Mouse (Mus musculus) thymus, postnatal 4 days (tissue): ENCODE measurements around the gene Pfdn4.
A peak's percentile ranks its signal among the peaks of the same experiment; 100 is the strongest.
"Not testable (repeated sequence)": the region's sequence is repeated elsewhere in the genome, so short reads cannot be mapped to it uniquely, and the experiment has no call there.

Source experiments
- DNase-seq: peaks from one replicate; pipeline ENCODE4 v3.0.0; 2021

Pfdn4 gene

DNA sequence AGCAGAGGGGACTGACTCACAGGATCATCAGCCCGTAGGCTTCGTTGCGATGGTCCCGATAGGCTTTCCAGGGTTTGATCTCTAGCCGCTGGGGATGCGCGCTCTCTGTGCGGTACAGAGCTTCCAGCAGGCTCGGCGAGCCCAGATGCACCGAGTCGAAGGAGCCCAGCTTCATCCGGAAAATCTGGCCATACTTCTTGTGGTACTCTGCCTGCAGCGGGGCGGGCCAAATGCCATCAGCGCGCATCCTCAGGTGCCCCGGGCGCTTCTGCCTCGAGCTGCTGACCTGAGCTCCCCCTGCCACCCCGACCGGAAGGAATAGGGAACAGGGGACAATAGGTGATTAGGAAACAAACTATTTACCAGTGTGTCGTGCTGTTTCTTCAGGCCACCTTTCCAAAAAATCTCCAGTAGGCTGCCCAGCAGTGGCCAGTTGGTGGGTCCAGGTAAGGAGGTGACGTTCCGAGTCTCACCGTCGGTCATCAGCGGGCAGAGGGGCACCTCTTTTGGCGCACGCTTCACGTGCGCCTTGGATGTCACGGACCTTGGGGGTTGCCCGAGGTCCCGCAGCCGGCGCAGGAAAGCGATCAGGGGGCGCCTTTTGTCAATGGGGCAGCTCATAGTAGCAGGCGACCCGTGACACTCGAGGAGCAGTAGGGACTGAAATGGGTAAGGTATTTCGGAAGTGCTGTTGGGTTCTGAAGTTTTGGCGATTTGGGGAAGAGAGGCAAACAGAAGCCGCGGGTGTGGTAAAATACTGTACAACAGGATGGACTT lies at the start of gene Pfdn4:
TSS of gene Pfdn4 (plus strand) at position 275 of the 777 bp plus-strand sequence.
- DNase-seq, result no peak

DNA sequence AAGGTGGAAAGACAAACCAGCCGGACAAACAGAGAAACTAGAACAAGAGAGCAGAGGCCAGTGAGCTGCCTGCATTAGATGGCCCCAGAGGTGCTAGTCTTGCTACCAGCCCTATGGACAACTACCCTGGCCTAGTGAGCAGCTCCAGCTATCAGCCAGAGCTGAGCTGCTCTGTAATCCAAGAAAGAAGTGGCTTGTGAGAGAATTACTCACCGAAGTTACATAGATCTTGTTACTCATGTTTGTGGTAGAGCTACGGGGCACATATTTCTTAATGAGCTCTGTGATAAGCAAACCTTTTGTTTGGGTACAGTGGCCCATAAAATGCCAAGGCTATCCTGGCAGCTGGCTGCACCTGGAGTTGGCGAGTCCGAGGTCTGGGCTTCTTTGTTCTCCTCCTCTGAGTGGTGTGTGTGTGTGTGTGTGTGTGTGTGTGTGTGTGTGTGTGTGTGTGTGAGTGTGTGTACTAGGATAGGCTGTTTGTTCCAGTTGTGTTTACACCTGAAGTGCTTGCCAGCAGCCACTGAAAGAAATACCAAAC lies 49.3 kb upstream of the Pfdn4 start:
- DNase-seq, result no peak

GRCm38 (mm10) chr2:170447651-170448050 lies 48.6 kb upstream of the Pfdn4 start:
- DNase-seq, result no peak

DNA sequence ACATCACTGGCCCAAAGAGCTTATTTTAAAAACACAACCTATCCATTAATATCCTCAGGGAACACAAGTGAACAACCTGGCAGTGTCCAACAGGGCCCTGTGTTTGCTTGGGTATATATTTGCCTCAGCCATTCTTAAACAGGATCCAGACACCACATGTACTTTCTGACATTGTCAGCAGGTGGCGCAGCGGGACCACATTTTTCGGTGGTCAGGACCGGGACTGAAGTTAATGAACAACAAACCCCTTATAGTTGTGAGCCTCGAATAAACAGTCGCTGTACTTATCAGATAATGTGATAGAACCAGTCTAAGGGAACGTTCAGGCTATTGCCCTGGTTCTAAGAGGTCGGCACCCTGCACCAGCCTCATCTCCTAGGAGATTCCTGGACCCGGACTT lies 45.3 kb upstream of the Pfdn4 start:
- peak; percentile 81 for DNase-seq

DNA sequence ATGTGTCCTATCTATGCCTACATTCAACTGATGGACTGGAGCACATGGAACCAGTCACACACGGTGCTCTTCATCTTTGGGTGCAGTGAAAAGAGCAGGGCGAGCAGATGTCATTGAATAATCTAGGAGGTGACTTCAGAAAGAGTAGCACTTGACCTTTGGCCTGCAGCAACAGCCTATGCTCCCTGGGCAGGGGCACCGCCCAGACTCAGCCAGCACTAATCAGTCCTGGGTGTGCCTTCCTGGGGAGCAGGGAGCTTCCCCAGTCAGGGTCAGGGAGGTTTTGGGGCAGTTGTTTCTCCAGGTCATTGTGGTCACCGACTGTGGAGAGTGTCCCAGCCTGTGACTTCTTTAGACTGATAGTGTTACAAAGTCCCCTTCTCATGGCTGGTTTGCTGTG lies 42.4 kb upstream of the Pfdn4 start:
- not testable (repeated sequence) for DNase-seq

- no peak for DNase-seq
Measured at GRCm38 (mm10) chr2:170459183-170459582, 37.0 kb upstream of the Pfdn4 start.

- no peak for DNase-seq
Measured at GRCm38 (mm10) chr2:170459805-170460204, 36.4 kb upstream of the Pfdn4 start.

DNA sequence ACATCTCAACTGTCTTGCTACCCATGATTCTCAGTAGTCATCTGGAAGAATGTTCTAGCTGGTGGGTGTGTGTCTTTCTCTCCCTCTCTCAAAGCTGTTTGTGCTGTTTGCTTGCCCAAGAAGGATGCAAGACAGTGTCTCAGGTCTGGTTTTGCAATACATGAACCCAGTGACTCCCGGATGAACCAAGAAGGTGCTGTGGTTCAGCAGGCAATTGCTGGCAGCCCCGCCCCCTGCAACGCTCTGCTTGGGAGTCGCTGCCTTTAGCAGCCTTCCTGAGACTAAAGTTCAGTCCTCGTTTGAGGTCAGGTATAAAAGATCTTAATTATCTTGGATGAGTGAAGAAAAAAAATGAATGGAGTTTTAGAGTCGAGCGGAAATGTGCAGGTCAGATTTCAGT lies 34.6 kb upstream of the Pfdn4 start:
- no peak for DNase-seq

DNA sequence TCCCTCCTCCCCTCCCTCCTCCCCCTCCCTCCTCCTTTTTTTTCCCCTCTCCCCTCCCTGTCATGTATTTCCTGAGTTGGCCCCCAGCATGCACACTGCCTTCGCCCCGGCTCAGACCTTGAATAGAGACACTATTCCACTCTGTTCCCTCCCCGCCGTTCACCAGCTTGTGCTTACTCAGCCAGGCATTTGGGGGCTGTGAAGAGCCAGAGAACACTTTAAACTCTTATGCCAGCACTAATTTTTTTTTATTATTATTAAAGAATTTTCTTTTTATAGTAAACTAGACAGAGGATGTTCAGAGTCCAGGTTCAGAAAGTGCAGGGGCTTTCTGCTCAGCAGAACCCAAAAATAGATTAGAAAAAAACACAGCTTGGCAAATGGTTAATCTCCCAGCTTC lies 31.4 kb upstream of the Pfdn4 start:
- DNase-seq, result no peak

DNA sequence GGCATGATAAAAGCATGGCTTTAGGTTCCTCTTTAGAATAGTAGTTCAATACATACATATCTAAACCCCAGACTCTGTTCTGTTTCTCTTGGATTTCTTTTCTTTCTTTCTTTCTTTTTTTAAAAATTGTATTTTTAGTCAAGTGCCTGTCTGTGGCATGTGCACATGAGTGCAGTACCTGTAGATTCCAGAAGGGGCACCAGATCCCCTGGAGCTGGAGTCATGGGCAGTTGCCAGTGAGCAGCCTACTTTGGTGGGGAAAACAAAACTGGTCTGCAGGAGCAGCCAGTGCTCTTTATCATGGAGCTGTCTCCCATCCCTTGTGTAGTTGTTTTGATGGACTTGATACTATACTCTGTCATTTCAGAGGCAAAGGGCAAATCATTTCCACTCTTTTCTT lies 28.2 kb upstream of the Pfdn4 start:
- peak; percentile 66 for DNase-seq

GRCm38 (mm10) chr2:170469616-170470308 lies 26.5 kb upstream of the Pfdn4 start:
- DNase-seq, result no peak

DNA sequence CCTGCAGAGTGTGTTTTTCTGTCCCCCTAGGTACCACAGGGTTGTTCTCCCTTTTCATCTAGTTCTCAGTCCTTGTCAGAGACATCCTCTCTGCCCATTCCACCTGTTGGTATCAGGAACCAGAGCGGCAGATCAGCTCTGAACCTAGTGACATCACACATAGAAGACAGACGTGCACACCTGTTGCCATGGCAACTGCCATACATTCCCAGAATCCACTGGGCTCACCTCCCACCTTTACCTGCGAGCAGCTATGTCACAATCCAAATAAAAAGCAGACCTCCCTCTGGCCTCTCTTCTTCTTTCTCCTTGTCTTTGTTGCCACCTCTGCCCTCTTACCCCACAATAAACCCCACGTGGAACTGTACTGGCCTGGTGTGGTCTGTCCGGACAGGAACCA lies 25.6 kb upstream of the Pfdn4 start:
- DNase-seq, result no peak

- DNase-seq, result no peak
Measured at GRCm38 (mm10) chr2:170474125-170474524, 22.1 kb upstream of the Pfdn4 start.

- no peak for DNase-seq
Measured at GRCm38 (mm10) chr2:170475164-170475563, 21.1 kb upstream of the Pfdn4 start.

GRCm38 (mm10) chr2:170476215-170476614 lies 20.0 kb upstream of the Pfdn4 start:
- DNase-seq, result peak; percentile 71

GRCm38 (mm10) chr2:170476643-170477042 lies 19.6 kb upstream of the Pfdn4 start:
- DNase-seq, result no peak

DNA sequence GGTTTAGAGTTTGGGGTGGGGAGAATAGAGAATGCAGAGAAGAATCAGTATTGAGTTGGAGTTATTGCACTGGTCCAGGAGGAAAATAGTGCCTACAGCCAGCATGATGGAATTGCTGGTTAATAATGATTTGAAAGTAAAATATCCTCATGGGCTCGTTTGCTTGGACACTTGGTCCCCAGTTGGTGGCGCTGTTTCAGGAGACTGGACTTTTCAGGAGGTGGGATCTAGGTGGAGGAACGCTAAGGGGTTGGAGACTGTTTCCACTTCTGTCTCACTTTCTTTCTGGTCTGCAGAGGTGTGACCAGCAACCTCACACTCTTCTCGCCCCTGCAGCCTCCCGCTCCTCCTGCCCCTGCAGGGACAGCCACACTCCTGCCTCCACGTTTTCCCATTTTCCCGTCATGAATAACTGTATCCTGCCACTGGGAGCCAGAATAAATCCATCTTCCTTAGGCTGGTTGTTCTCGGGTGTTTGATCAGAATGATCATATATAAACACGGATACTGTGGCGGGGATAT lies 14.1 kb upstream of the Pfdn4 start:
- no peak for DNase-seq

DNA sequence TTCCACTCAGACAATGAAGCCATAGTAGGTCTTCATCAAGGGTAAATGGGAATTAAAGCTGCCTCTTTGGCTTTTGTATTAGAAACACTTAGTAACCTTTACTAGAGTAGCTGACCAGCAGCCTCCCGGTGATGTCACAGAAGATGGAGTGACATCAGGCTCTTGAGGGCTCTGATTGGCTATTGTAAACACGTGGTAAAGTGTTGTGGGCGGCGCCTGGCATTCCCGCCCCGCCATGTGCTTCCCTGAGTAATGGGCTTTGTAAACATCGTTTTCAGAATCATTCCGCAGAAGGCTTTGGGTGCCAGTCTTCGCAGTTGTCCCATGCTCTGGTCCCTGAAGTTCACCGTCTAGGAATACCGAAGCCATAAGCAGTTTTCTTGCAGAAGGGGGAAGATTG lies 12.3 kb upstream of the Pfdn4 start:
- no peak for DNase-seq

DNA sequence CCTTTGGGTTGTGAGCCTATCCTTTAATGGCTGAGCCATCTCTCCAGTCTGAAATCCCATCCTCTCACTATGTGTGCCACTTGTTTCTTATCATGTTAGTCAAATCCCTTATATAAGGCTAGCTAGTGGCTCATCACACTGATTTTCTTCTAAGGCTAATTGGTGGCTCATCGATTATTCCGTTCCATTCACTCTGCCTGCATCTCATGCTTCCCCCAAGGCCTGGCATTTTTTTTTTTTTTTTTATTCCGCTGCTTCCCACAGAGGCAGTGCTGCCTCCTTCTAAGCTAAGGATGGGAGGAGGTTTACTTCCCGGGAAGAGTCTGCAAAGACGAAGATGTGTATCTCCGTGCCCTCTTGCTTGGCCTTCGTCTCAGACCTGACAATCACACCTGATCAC lies 9.0 kb upstream of the Pfdn4 start:
- DNase-seq, result no peak

GRCm38 (mm10) chr2:170487890-170488502 lies 8.2 kb upstream of the Pfdn4 start:
- peak; percentile 15 for DNase-seq

- no peak for DNase-seq
Measured at GRCm38 (mm10) chr2:170494784-170495710, 1.2 kb upstream of the Pfdn4 start.

DNA sequence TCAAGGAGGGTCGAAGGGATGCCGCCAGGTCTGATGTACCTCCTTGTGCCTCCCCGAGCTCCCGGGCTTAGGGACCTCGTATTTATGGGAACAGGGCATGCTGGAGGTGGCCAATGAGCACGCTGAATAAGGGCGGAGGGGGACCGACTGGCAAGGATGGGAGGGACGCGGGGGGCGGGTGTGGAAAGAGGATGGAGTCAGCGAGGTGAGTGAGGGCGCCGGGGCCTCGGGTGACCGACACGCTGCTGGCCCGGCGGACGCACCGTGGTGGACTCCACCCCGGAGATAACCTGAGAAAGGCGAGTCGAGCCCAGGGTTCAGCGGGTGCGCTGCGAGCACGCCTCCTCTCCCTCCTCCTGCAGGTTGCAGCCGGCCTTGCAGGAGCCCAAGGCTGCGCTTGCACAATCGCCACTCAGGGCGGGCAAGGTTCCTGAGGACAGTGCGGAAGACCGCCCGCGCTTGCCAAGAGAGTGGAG lies 901 bp downstream of the Pfdn4 start, which contains the start of gene Cyp24a1:
TSS of gene Cyp24a1 (minus strand) at position 55 of the 476 bp plus-strand sequence.
- peak; percentile 17 for DNase-seq
